Mouse (Mus musculus): ENCODE data around the gene Lrrfip1.

Lrrfip1 gene

GRCm38 (mm10) chr1:90998268-90998890 is at the start of gene Lrrfip1:
Gene Lrrfip1, plus strand, starts transcription at chr1:90998737.
- DNase-seq (ENCODE audit: low read depth, low spot score) = no peak

DNA sequence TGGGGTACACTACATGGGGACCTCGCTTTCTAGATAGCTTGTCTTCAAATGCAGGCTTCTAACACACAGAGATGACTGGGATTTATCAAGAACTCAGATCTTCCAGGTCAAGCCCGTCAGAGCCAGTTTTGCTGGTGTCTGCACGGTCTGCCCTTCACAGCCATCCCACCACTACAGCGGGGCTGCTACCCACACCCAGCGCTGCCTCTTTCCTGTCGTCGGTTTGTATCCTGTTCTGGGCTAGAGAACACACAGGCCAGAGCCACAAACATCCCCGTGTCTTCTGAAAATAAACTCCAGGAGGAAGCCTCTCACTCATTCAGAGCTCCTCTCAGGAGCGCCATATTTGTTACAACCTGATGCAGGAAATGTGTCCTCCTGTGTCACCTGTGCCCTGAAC is 49.2 kb upstream of the Lrrfip1 start:
- no peak for DNase-seq (ENCODE audit: low read depth, low spot score)

- DNase-seq (ENCODE audit: low read depth, low spot score) = no peak
Measured at GRCm38 (mm10) chr1:90951670-90952069, 46.9 kb upstream of the Lrrfip1 start.

DNA sequence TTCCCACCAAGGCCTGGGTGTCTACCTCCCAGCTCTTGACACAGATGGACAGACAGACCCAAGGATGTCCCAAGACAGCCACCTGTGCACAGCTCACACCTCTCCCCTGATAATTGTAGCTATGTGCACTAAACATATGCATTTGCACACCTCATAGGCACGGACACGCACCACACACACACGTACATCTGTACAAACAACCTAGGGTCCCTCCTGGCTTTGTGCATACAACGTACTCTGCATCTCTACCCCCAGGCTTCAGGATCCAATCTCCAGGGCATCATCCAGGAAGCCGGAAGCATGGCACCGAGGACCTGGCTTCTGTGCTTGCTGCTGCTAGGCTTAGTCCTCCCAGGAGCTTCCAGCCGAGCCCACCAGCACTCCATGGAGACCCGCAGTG is 45.7 kb upstream of the Lrrfip1 start, which contains the start of gene Prlh:
Gene Prlh, plus strand, starts transcription at position 301 of the 400 bp plus-strand sequence.
- no peak for DNase-seq (ENCODE audit: low read depth, low spot score)

GRCm38 (mm10) chr1:90953688-90954087 is 44.8 kb upstream of the Lrrfip1 start:
- DNase-seq (ENCODE audit: low read depth, low spot score) = no peak

DNA sequence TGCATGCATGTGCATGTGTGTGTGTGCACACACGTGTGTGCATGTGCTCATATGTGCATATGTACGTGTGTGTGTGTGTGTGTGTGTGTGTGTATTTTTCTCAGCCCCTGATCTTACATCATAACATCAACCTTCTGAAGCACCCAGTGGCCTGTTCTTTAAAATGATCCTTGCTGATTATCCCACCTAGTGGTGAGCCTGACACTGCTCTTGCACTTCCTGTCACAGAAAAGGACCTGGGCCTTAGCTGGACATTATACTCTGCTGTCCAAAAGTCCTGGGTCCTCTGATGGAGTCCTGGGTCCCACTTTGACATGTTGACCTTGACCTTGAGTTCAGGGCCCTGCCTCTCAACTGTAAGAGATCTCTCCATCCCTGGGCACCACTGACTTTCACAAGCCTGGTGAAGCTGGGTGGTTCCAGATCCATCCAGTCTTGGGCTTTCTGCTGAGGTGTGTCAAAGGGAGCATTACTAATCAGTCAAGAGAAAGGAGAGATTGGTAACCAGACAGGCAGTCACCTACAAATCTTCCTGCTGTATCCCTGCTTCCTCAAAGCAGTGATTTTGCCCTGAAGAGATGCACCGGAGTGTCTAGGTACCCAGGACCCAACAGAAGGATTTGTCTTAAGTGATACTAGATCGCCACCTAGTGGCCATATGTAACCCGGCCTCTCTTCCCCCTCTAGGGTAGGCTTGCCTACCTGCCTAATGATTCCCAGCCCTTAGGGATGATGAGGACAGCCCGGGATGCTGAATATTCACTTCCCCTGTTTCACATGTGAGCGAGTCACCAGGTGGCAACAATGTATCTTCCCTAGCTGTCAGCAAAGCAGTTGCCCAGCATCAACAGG is 42.1 kb upstream of the Lrrfip1 start:
- DNase-seq (ENCODE audit: low read depth, low spot score) = peak; percentile 77

DNA sequence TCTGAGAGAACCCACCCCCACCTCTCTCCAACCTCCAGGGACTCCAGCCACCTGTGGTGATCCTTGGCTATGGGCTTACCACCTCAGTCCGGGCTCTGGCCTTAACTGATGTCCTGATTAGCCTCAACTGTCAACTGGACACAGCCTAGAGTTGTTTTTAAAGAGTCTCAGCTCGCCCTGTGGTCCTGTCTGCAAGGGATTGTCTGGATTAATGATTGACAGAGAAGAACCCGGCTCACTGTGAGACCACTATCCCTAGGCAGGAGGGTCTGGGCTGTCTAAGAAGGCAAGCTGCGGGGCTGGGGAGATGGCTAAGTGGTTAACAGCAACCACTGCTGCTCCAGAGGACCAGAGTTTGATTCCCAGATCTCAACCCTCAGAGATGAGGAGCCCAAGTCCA is 36.0 kb upstream of the Lrrfip1 start:
- no peak for DNase-seq (ENCODE audit: low read depth, low spot score)

DNA sequence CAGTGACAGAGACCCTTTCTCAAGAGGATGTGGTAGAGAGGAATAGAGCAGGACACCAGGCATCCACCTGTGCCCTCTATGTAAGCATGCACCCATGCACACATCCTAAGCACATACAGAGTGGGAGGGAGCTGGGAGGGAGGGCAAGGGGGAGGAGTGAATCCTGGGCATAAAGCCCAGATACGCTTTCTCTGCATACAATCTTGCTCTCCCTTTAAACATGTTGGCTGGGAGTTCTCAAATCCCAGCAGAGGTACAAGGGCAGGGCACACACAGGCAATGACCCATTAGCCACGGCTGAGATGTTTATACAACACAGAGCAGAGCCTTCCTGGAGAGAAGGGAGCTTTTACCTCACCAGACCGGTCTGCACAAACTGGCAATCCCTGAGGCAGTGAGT is 35.5 kb upstream of the Lrrfip1 start:
- no peak for DNase-seq (ENCODE audit: low read depth, low spot score)

DNA sequence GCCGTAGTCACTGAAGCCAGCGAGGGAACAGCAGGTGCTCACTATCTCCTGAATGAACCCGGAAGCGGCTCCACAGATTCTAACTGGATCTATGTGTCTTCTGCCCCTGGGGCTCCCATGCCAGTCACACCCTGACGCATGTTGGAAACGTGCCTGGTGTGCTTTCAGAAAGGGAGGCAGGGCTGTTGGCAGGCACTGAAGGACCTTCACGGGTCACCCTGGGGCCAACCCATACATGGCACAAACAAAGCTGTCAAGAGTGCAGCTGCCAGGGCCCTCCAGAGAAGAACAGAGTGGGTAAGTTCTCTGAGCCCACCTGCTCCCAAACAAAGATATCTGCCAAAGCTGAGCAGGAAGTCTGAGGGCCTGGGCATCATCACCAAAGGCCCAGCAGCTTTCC is 31.0 kb upstream of the Lrrfip1 start:
- DNase-seq (ENCODE audit: low read depth, low spot score) = no peak

DNA sequence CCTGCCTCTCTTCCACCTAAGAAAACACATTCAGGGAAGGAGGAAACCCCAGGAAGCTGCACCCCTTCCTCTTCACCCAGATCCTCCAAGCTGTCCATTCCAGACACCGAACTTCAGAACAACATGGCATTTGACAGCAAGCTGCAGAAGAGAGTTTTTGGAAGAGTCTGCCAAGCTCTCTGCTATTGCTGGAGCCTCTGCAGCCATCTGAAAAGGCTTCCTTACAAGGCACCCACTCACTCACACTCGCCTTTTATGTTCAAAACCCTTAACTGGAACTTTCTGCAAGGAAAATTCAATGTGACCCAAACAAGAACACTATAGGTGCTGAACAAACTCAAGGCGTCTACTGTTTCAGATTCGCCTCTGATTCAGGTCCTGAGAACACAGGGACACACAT is 29.9 kb upstream of the Lrrfip1 start:
- no peak for DNase-seq (ENCODE audit: low read depth, low spot score)

DNA sequence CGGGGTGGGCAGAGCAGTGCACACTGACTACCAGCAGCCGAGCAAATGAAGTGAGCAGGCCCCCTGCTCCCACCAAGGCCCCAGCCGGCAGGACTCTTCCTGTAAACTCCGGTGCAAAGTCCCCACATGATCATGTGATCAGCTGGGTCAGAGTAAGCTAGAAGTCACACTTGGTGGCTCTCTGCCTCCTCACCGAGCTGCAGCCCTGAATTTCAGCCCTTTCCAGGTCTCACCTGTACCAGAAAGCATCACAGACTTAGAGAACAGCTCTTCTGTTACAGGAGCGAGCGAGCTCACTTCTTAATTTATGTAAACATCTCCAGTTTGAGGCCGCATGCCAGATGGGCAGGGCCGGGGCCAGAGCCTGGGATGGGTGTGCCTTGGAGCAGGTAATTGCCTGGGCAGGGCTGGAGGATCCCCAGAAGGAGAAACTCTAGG is 29.2 kb upstream of the Lrrfip1 start, which contains the start of gene Rab17:
Gene Rab17, minus strand, starts transcription at position 315 of the 438 bp plus-strand sequence.
- no peak for DNase-seq (ENCODE audit: low read depth, low spot score)

DNA sequence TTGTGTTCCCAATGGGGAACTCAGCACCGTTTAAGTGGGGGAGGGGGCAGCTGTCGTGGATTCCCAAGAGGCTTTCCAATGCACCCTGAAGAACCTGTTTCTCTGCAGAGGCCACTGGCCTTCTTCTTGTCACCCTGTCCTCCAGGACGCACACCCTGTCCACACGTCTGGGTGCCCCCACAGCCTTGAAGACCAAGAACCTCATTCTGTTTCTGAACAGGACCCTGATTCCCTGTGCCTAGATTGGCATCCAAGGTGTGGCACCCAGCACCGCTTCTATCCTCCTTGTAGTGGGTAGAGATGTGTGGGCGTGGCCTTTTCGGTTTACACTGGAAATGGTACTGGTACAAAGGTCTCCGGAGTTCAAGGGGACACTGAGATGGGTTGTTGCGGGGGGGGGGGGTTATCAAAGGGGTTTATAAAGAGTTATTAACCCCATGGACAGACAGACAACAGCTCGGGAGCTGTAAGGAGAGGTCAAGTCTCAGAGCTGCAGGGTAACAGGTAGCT is 28.6 kb upstream of the Lrrfip1 start:
- DNase-seq (ENCODE audit: low read depth, low spot score) = no peak

- peak; percentile 77 for DNase-seq (ENCODE audit: low read depth, low spot score)
Measured at GRCm38 (mm10) chr1:90972911-90973573, 25.5 kb upstream of the Lrrfip1 start.

DNA sequence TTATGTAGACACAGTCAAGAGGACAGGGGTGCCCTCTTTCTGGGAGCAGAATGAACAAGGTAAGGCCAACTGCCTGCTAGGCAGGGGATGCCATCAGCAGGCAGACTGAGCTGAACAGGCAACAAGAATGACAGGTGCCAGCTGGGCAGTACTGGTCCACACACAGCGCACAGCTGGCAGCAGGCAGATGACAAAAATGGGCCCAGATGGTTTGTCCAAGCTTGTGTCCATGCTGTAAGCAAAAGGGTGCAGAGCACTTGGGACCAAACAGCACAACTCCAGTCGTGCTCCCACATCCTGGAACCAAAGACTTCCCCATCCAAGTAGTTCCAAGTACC is 25.0 kb upstream of the Lrrfip1 start:
- DNase-seq (ENCODE audit: low read depth, low spot score) = no peak

DNA sequence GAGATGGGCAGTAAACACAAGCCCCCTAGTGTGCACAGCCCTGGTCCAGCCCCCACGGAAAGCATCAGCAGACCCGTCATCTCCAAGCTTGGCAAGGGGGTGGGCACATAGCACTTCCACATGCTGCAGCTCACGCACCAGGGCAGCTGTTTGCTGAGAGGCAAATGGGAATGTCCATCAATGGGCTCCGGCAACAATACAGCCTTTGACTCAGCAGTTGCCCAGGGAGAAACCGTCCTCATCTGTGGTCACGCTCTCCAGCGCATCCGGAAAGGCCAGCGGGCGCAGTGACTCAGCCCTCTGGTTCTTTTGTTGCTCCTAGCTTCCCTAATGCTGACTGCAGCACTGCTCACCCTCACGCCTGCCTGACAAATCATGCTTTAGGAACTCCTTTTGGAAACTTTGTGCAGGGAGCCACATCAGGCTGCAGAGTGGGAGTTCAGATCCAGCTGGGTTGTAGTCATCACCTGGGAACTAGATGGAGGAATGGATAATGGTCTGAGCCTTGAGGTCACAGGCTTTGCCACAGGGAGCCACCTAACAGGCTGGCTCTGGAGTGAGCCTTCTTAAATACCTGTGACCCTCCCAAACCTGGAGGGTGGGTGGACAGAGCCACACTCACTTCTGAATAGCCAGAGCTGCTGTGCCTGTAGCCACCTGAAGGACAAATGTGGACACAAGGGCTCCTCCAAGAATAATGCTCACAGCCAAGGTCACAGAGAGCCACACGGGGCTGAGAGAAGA is 23.5 kb upstream of the Lrrfip1 start:
- no peak for DNase-seq (ENCODE audit: low read depth, low spot score)

DNA sequence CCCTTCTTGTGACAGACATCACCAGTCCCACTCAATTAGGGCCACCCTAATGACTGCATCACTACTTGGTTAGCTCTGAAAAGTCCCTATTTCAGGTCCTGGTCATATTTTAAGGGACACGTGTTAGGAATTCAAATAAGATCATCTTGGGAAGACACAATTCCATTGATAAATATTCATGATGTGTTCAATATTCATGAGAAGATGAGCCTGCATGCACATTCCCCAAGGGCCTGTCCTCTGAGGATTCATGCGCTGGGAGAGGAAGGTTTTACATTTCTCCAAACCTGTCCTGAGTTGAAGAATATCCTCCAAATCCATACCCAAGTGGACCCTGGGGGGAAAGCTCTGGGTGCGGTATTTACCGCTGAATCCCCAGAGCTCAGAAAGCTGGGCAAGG is 22.6 kb upstream of the Lrrfip1 start:
- no peak for DNase-seq (ENCODE audit: low read depth, low spot score)

DNA sequence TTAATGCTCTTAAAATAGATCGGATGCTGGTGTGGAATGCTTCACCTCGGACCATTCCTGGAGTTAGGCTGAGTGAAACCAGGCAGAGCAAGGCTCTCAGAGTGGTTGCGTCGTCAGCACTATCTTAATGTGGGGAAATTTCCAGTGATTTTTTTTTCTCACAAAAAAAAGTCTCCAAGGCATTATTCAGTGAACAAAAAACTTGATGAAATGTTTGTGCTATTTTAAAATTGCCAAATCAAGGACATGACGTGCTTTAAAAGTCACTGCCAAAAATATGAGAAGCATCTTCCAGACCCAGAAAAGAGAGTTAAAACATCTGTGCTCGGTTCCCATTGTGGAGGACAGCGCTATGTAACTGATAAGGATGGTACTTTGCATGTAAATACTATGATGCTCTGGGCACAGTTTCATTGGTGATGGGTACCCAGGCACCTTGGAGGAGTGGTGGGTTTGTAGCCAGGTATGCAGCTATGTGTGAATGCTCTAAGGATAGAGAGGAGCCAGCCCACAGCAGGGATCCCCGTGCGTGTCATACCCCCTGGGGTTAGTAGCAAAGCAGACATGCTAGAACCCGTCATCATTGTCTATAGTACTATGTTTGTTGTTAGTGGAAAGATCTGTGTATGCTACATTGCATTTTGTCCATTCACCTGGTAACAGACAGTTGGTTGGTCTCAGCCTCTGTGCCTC is 17.8 kb upstream of the Lrrfip1 start:
- no peak for DNase-seq (ENCODE audit: low read depth, low spot score)

DNA sequence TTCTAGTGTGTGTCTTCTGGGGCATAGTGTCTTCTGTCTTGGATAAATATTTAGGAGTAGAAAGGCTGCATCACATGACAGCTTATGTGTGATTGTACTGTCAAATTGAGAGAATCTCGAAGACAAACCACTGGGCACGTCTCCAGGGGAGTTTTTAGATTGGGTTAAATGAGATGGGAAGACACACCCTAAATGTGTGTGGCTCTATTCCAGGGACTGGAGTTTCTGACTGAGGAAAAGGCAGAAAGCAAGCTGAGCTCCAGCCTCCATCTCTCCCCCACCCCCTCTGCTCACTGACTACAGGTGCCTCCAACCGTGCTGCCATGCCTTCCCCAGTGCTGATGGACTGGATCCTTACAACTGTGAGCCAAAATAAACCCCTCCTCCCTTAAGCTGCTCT is 17.2 kb upstream of the Lrrfip1 start:
- DNase-seq (ENCODE audit: low read depth, low spot score) = no peak

DNA sequence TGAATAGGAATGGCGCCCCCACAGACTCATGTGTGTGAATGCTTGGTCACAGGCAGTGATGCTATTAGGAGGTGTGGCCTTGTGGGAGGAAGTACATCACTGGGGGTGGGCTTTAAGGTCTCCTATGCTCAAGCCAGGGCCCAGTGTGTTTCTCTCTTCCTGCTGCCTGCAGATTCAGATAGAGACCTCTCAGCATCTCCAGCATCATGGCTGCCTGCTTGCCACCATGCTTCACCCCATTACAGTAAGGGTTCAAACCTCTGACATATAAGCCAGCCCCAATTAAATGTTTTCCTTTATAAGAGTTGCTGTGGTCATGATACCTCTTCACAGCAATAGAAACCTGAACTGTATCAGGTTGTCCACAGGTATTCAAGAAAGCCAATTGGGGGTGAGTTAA is 2.6 kb upstream of the Lrrfip1 start:
- DNase-seq (ENCODE audit: low read depth, low spot score) = no peak

GRCm38 (mm10) chr1:90997136-90997535 is 1.4 kb upstream of the Lrrfip1 start:
- DNase-seq (ENCODE audit: low read depth, low spot score) = no peak

GRCm38 (mm10) chr1:90997641-90998040 is 896 bp upstream of the Lrrfip1 start:
- DNase-seq (ENCODE audit: low read depth, low spot score) = no peak
